Mouse (Mus musculus) right cerebral cortex, postnatal 4 days (tissue): ENCODE measurements around the gene Sct.
"Not testable (repeated sequence)": the region's sequence is repeated elsewhere in the genome, so short reads cannot be mapped to it uniquely, and the experiment has no call there.

Source experiments
- DNase-seq: peaks from one replicate; pipeline ENCODE4 v3.0.0-alpha.2; 2022

Gene Sct

DNA sequence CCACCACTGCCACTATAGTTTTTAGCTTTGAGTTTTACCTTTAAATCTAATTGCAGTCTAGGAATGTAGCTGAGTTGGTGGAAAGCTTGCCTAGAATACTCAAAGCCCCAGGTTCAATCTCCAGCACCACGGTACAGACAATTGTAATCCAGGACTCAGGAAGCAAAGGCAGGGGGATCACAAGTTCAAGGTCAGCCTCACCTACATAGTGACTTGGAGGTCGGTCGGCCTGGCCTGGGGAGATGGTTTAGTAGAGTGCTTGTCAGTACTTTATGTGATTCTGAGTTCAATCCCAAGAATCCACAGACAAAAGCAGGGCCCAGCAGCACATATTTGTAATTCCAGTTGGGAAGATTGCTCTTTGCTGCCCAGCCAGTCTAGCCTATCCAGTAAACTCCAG, 9.1 kb upstream of the Sct start:
- DNase-seq, result no peak

DNA sequence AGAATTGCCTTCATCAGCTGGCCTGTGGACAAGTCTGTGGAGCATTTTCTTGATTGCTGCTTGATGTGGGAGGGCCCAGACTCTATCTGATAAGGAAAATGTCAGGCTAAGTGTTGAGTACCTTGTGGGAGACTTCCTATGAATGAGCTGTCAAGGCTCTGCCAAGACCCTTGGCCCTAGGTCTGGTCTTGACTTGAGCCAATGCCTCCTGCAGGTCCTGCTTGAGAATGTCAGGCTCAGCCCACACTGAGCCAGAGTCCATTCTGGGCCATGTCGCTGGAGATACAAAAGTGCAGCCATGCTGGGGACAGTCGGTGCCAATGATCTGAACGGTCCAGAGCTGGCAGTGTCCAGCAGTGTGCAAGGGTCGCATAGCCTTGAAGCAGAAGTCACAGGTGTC, 3.8 kb upstream of the Sct start:
- no peak for DNase-seq

DNA sequence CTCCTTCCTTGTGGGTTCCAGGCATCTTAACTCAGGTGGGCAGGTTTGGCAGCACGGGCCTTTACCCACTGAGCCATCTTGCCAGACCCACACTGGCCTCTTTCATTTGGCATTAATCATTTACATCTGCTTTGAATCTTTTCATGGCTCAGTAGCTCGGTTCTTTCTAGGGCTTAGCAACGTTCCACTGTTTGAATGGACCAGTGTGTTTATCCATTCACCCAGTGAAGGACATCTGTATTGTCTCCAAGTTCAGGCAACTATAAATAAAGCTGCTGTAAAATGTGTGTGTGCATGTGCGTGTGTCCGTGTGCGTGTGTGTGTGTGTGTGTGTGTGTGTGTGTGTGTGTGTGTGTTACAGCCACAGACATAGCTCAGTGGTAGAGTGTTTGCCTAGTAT, 2.5 kb upstream of the Sct start:
- no peak for DNase-seq

DNA sequence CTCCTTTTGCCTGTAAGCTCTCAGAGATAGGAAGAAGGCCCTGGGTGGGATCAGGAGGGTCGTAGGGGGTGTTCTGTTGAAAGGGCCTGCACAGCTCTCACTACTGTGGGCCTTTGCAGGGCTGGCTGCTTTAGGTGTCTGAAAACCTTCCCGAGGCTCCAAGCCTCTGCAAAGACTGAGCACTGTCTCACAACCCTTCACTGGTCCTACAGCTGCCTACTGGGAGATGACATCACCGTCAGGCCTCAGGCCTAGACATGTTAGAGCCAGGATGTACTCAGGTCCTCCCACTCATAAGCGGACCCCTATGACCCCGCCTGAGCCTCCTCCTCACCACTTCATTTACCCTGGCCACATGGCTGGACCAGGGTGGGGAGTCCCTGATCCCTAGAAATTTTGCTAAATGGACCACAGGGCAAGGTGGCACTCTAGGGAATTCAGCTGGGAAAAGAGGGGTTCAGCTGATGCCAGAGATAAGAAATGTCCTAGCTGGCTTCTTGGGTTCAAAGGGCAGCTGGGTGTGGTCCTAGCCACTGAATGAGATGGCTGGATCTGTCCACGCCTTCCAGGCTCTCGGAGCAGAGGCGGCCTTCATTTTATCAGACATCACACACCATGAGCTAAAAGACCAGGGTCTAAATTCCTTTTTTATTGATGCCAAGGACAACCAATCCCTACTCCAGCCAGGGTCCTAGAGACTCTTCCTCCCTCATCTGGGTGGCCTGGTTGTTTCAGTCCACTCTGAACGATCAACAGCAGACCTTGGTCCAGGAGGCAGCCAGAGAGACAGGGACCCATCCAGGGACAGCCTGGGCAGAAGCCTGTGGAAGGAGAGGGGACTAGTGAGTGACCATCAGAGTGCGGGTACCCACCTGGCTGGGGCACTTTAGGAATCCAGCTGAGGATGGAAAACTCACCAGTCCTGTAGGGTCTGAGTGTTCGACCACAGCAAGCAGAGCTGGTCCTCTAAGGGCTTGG, 943 bp downstream of the Sct start:
- DNase-seq, result no peak

DNA sequence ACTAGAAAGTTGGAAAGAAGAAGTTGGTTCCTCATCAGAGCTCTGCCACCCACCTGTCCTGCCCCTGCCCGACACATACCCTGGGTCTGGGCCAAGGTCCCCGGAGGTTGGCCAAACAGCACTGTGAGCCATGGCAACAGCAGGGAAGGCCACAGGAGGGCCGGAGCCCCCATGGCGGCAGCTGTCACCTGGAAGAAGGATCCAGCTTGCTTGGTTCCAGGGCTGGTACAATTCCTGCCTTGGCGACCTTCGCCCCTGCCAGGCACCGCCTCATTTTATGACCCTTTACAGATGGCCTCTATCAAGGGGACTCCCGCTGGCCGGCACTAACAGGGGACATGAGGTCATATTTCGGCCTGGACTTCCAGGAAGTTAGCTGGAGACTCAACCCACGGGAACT, 2.4 kb downstream of the Sct start, which contains the start of gene Cdhr5:
Cdhr5 (minus strand) TSS at position 241 of the 400 bp plus-strand sequence.
- no peak for DNase-seq

DNA sequence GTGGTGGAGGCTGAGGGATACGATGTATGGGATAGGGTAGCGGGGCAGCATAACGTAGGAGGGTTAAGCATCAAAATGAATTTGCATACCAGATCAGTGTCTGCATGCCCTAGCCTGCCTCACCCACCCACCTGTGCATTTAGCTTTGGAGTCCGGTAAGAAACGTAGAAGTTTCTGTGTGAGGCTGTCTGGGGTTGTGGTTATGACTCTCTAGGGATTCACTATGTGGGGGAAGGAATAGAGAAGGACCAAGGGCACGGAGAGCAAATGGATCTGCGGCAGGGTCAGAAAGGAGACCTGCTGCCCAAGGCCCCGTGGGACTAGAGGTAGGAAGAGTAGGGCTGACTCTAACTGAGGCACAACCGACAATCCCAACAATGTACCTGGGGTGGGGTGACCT, 3.6 kb downstream of the Sct start:
- DNase-seq, result no peak

DNA sequence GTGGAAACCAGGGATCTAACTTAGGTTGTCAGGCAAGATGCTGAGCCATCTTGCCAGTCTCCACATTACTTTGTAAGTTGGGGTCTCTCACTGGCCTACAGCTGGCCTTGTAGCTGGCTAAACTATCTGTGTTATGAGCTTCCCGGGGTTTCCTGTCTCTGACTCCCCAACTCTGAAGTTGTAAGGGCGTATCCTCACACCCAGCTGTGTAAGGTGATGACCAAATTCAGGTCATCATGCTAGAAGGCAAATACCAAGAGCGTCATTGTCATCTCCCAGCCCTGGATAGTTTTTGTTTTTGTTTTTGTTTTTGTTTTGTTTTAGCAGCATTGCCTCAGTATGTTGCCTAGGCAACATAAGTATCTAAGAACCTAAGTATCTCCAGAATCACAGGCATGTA, 8.3 kb downstream of the Sct start:
- DNase-seq, result no peak

DNA sequence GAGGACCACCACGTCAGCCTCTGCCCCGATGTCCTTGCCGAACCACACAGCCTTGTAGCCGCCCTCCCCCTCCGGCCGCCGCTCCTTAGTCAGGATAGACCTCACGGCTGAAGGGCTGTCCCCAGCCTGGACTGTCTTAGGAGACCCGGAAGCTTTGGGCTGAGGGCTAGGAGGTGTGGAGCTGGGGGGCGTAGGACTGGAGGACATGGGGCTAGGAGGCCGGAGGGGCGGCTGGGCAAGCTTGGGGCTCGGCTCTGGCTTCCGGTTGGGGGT, 9.7 kb downstream of the Sct start:
- DNase-seq, result no peak

DNA sequence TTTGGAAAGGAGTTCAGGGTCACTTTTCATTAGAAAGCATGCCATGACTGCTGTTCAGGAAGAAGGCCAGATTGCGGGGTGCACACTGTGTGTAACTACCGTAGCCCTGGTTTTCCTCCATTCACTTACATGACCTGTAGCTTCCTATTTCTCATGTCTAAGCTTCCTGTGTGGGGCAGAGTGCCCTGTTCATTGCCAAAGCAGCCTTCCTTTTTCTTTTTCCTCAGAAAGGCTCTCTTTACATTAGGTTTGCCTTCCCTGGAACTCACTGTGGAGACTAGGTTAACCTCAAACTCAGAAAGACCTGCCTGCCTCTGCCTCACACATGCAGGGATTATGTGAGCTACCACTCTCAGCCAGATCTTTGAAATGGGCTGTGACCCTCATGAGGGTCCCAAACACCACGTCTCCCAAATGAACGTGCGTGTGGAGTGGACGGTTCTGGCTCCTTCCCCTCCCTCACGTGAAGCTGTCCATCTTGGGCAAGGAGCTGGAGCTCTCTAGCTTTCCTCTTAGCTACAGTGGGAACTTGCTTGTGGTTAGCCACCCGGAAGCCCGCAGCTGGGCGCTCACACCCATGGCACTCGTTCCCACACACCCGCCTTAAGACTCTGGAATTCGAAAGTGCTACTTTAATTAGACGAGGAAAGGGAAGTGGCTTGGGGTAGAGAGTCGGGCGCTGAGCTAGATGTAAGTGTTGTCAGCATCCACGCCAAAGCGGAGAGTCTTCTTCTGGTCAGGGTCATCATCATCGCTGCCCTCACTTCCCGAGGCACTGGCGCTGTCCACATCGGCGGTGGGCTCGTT, 10.3 kb downstream of the Sct start:
- DNase-seq, result no peak

DNA sequence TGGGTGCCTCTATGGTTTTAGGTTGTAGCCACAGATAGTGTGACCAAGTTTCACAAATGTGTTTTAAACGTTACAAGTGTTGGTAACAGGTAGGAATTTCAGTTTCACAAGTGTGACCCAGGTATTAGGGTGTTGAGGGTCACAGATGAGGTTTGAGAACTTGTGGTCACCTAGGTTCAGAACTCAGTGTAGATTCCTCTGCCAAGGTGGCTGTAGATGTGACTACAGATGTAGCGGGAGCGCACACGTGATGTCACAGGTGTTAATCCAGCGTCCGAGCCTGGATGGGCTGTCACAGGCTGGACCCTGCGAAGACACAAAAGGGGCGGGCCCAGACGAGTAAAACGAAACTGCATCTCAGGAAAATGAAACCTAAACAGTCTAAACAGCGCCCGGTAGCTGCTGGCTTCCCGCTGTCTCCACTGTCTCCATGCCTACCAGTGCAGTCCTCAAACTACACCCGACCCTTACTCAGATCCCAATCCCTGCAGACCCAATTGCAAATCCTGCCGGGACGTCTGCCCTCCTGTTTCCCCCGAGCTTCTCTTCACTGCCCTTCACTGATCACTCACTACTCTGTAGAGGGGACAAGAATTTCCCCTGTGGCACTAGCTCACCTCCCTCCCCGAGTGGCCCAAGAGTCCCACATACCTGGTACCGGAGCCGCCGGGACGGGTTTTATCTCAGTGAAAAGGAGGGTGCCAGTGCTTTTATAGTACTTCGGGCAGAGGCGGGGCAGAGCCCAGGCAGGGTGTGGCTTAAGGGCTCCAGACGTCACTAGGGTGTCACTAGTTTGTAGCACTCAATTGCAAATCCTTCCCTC, 13.0 kb downstream of the Sct start, which contains the start of gene Irf7:
Irf7 (minus strand) TSS at position 743 of the 823 bp plus-strand sequence.
- no peak for DNase-seq

DNA sequence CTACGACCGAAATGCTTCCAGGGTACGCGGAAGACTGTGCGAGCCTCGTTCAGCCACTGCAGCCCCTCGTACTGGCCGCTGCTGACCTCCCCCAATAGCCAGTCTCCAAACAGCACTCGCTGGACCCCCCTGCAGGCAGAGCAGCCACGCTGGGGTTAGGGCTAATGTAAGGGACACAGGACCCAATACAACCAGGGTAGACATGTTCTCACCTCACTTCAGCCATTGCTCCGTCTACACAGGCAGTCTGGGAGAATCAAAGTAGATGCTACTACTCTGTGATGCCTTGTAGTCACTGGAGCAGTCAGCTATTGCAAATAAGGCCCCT, 13.6 kb downstream of the Sct start:
- no peak for DNase-seq

DNA sequence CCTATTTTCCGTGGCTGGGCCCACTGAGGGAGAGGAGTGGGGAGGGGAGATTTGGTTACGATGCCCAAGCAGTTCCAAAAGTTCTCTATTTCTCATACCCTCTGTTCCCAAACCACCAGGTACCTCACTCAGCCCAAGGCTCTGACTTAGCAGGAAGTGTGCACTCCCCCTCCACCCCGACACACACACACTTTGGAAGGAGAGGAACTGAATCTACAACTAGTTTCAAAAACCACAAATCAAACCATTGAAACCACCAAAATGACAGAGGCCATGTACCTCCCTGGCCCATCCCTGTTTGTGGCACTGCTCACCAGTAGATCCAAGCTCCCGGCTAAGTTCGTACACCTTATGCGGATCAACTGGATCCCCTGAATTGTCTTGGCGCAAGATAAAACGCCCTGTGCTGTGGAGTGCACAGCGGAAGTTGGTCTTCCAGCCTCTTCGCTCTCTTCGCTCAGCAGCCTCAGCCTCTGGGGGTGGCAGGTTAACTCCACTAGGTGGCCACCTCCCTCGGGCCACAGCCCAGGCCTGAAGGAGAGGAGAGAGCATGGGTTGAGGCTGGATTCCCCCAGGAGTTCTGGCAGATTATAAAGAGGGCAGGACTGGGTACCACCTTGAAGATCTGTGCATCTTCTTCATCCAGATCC, 14.0 kb downstream of the Sct start:
- no peak for DNase-seq

DNA sequence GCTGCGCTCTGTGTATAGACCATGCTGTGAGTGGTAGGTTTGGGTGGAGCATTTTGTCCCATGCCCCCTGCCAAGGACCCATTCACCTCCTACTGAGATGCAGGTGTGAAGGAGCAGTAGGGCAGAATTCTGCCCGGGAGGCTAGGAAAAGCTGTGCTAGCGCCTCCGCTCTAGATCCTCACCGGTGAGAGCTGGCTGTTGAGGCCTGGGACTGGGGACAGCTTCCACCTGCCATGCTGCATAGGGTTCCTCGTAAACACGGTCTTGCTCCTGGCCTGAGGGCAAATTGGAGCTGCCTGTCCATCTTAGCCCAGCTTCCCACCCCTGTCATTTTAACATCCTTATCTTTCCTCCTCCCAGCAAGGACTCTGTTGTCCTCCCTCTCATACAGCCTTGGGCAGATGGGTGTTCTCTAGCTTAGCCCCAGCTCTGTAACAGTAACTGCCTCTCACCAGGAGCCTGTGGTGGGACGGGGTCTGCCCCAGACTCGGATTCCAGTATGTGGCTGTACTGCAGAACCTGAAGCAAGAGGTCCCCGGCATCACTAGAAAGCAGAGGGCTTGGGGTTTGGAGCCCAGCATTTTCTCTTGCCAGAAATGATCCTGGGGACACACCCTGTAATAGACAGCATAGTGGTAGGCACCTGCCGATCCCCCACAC, 14.8 kb downstream of the Sct start:
- DNase-seq, result no peak

DNA sequence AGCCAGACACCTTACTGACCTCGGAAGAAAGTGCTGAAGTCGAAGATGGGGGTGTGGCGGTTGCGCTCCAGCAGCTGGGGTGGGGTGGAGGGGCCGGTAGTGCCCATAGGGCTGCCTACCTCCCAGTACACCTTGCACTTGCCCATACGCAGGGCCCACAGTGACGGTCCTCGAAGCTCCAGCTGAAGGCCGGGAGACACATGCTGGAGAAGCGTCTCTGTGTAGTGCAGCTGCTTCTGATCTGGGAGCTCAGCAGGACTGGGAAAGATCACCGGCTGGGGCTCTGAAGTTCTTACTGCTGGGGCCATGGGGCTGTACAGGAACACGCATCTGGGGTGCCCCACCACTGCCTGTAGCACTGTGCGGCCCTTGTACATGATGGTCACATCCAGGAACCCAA, 15.3 kb downstream of the Sct start:
- DNase-seq, result no peak

DNA sequence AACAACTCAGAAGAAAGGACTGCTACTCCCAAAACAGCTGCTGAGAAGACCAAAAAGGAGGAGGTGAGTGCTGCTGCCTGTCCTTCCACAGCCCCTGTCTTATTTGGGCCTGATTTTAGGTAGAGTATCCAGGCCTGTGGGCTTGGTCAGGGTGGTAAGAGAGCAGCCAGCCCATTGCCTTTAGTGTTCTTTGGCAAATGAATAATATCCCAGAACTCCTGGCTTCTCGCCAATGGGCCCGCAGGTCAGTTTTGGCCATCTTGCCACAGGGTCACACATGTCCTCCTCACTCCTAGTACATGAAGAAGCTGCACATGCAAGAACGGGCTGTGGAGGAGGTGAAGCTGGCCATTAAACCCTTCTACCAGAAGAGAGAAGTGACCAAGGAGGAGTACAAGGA, 17.5 kb downstream of the Sct start:
- DNase-seq, result no peak

DNA sequence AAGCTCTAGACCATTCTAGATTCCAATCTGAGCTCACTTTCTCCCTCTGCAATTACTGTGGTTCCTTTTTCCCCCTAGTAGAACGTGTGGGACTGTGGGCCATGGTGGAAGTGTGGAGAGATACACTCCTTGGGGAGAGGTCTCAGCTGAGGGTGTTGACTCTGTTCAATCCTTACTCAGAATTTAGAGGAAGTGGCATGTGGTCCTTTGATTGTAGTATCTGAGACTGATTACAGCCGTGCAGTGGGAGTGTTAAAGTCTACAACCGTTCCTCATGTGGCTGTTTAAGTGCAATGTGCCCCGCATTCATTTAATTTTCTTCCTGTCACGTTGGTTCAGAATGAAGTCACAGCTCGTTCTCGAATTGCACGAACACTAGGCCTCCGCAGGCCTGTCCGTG, 22.8 kb downstream of the Sct start:
- no peak for DNase-seq

DNA sequence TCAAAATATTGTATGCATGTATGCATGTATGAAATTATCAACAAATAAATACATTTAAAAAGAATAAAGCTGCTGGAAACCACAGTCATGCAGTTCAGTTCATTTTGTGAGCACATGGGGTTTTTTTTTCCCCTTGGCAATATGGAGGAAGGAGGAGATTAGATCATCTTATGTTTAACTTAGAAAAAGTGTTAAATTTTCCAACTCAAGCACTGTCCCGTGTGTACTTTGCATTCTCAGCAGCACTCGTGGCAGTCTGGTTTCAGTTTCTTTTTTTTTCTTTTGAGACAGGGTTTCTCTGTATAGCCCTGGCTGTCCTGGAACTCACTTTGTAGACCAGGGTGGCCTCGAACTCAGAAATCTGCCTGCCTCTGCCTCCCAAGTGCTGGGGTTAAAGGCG, 28.4 kb downstream of the Sct start:
- not testable (repeated sequence) for DNase-seq

DNA sequence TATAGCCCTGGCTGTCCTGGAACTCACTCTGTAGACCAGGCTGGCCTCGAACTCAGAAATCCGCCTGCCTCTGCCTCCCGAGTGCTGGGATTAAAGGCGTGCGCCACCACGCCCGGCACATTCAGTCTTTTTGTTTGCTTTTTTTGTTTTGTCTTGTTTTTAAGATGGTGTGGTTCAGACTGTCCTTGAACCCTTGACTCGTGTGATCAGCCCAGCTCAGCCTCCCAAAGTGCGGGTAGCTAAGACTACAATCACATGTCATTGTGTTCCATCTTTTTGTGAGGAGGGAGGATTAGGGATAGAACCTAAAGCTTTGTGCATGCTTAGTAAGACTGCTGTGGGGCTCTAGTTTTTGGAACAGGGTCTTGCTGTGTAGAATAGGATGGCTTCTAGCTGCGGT, 47.4 kb downstream of the Sct start:
- no peak for DNase-seq

DNA sequence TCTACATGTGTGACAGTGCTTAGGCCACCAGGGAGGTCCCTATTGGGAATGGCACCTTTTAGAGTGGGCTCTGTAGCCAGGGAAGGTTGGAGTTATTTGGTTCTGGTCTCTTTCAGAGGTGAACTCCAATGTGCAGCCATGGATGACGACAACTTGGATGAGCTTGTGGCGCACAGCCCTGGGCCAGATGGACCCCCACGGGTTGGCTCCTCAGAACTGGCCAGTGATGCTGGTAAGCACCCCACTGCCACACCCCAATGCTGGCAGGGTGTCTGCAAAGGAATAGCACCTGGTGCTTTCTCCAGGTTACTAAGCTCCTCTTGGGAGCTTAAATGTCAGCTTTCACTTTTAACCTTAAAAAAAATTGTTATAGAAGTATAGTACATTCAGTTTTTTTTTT, 47.8 kb downstream of the Sct start:
- DNase-seq, result no peak

DNA sequence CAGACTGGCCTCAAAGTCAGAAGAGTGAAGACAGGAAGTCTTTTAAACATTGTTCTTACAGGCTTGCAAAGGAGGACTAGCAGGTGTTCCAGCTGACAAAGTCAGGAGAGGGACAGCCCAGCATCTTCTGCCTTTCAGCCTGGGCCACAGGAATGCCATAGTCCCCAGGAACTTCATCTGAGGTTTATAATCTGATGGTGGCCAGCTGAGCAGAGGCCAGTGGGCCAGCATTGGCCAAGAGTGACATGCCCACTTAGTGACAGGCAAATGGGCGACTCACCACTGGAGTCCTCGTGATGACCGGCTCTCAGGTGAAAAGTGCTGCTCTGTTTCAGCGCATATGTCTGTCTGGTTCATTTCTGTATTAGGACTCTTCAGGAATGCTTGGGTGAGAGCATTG, 48.4 kb downstream of the Sct start:
- no peak for DNase-seq

DNA sequence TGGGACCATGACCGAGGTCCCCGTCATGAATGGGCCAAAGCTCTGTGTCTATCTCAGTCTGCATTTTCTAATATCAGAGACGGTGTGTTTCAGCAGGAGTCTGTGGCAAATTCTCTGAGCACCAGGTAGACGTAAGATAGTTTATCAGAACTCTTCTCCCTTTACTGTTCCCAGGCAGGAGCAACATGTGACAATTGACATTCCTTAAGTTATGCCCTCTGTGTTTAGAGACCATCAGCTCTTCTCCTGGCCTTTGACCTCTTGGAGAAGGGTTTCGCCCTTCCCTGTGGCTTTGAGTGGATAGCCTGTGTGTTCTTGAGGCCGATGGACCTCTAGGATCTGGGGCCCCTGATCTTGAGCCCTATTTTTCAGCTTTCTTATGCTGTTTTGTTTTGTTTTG, 49.2 kb downstream of the Sct start:
- DNase-seq, result no peak
